Mouse (Mus musculus): ENCODE measurements around the gene Ppil2.

Gene Ppil2

GRCm38 (mm10) chr16:17102630-17103220 lies 8.3 kb downstream of the Ppil2 start:
- DNase-seq (ENCODE audit: low spot score) = no peak

GRCm38 (mm10) chr16:17096938-17097337 lies 14.1 kb downstream of the Ppil2 start:
- no peak for DNase-seq (ENCODE audit: low spot score)

- no peak for DNase-seq (ENCODE audit: low spot score)
Measured at GRCm38 (mm10) chr16:17088346-17088745, 22.7 kb downstream of the Ppil2 start.

GRCm38 (mm10) chr16:17086669-17087193 lies 24.3 kb downstream of the Ppil2 start:
- DNase-seq (ENCODE audit: low spot score) = no peak

GRCm38 (mm10) chr16:17086241-17086640 lies 24.8 kb downstream of the Ppil2 start:
- DNase-seq (ENCODE audit: low spot score) = no peak

- peak; percentile 50 for DNase-seq (ENCODE audit: low spot score)
Measured at GRCm38 (mm10) chr16:17085636-17086035, 25.4 kb downstream of the Ppil2 start.

GRCm38 (mm10) chr16:17082121-17082792 lies 28.8 kb downstream of the Ppil2 start:
- DNase-seq (ENCODE audit: low spot score) = no peak

- no peak for DNase-seq (ENCODE audit: low spot score)
Measured at GRCm38 (mm10) chr16:17078101-17078500, 33.0 kb downstream of the Ppil2 start.

GRCm38 (mm10) chr16:17076869-17077268 lies 34.2 kb downstream of the Ppil2 start:
- no peak for DNase-seq (ENCODE audit: low spot score)

GRCm38 (mm10) chr16:17076301-17076700 lies 34.8 kb downstream of the Ppil2 start:
- DNase-seq (ENCODE audit: low spot score) = no peak

GRCm38 (mm10) chr16:17073000-17073399 lies 38.1 kb downstream of the Ppil2 start:
- no peak for DNase-seq (ENCODE audit: low spot score)

- no peak for DNase-seq (ENCODE audit: low spot score)
Measured at GRCm38 (mm10) chr16:17070716-17071115, 40.3 kb downstream of the Ppil2 start.

GRCm38 (mm10) chr16:17069511-17070443 lies 41.3 kb downstream of the Ppil2 start, which contains the start of gene Ypel1:
Gene Ypel1, plus strand, starts transcription at chr16:17069696.
- DNase-seq (ENCODE audit: low spot score) = peak; percentile 94

- no peak for DNase-seq (ENCODE audit: low spot score)
Measured at GRCm38 (mm10) chr16:17067552-17067951, 43.5 kb downstream of the Ppil2 start.

- DNase-seq (ENCODE audit: low spot score) = no peak
Measured at GRCm38 (mm10) chr16:17062338-17062737, 48.7 kb downstream of the Ppil2 start.

- DNase-seq (ENCODE audit: low spot score) = no peak
Measured at GRCm38 (mm10) chr16:17055584-17055983, 55.5 kb downstream of the Ppil2 start.

- DNase-seq (ENCODE audit: low spot score) = no peak
Measured at GRCm38 (mm10) chr16:17053903-17054302, 57.2 kb downstream of the Ppil2 start.

- DNase-seq (ENCODE audit: low spot score) = no peak
Measured at GRCm38 (mm10) chr16:17052087-17052486, 59.0 kb downstream of the Ppil2 start.

GRCm38 (mm10) chr16:17049886-17050285 lies 61.2 kb downstream of the Ppil2 start:
- no peak for DNase-seq (ENCODE audit: low spot score)

GRCm38 (mm10) chr16:17045287-17045686 lies 65.8 kb downstream of the Ppil2 start:
- no peak for DNase-seq (ENCODE audit: low spot score)

GRCm38 (mm10) chr16:17044320-17044719 lies 66.7 kb downstream of the Ppil2 start:
- DNase-seq (ENCODE audit: low spot score) = no peak

GRCm38 (mm10) chr16:17041417-17041816 lies 69.6 kb downstream of the Ppil2 start:
- no peak for DNase-seq (ENCODE audit: low spot score)
